Comparison of ENCODE assay signal across 22 mouse cellular contexts in the genomic region with DNA sequence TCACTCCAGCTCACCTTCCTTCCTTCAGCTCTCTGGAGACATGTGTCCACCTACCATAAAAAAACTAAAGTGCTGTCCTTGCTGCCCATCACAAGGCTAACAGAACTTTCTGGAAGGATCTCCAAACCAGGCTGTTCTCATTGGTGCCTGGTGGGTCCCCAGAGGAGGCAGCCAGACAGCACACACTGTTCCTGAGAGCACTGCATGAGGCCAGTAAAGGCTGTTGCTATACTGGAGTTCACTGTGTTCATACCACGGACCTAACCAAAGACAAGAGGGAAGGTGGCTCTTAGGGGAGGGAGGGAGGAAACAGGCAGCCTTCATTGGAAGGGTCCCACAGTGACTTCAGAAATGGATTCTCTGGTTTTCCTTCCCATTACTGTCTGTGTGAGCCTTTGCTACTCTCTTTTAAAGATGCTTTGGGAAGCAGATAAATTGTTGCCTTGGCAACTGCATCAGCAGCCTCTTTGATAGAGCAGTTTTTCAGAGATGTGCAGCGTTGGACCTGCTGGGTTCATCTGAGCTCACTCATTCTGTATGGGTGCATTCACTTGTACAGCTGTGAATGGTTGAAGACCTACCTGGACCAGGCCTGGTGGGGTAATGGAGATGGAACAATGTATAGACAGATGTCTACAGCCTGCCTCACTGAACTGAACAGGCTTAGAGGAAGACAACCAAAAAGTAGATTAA. TPM values are rescaled to one million over a fixed set of nuclear protein-coding genes. Genes with fewer than 3 reads are reported as not detected.
DNase-seq lines count a peak whose midpoint lies in the region; ATAC-seq lines count a peak whose summit lies in the region.
"Had no signal": no experiment of that assay in that cellular context is flagged by ENCODE, and none has a peak within 500 bp of the region (broad histone marks: within the 10 kb centered on the region; RNA-seq: fewer than 3 reads in every experiment).

No protein-coding gene starts in this region.

- no peaks in the 10 kb centered on the region for H3K36me3 ChIP-seq in forebrain, embryonic 13.5 days (ENCODE audit: poor library complexity, severe bottlenecking)
- H3K36me3 ChIP-seq in forebrain, embryonic 11.5 days (ENCODE audit: control insufficient read depth, insufficient read depth, low read length), result no peaks in the 10 kb centered on the region
- no peaks in the 10 kb centered on the region for H3K36me3 ChIP-seq in hindbrain, embryonic 16.5 days (ENCODE audit: control insufficient read depth, insufficient read depth, low read length)
- H3K36me3 ChIP-seq in hindbrain, embryonic 12.5 days, result no peaks in the 10 kb centered on the region
- H3K36me3 ChIP-seq in neural tube, embryonic 14.5 days (ENCODE audit: control insufficient read depth, insufficient read depth, low read length), result no peaks in the 10 kb centered on the region
- H3K36me3 ChIP-seq in neural tube, embryonic 15.5 days, result no peaks in the 10 kb centered on the region
- H3K36me3 ChIP-seq: heart, embryonic 13.5 days; limb, embryonic 13.5 days; liver, embryonic 13.5 days had no signal

- H3K9ac ChIP-seq in forebrain, embryonic 13.5 days, result no peak overlapping the region
- H3K9ac ChIP-seq in forebrain, embryonic 11.5 days (ENCODE audit: low read length), result no peak overlapping the region
- H3K9ac ChIP-seq in hindbrain, embryonic 16.5 days (ENCODE audit: low read depth, low read length), result no peak overlapping the region
- H3K9ac ChIP-seq in hindbrain, embryonic 12.5 days, result no peak overlapping the region
- no peak overlapping the region for H3K9ac ChIP-seq in neural tube, embryonic 14.5 days (replicated peaks; ENCODE audit: low read depth, low read length)
- H3K9ac ChIP-seq in neural tube, embryonic 15.5 days (replicated peaks), result no peak overlapping the region
- H3K9ac ChIP-seq: heart, embryonic 13.5 days; limb, embryonic 13.5 days; liver, embryonic 13.5 days; lung, embryonic 14.5 days had no signal

- H3K4me2 ChIP-seq in forebrain, embryonic 13.5 days, result no peak overlapping the region
- H3K4me2 ChIP-seq in forebrain, embryonic 11.5 days (ENCODE audit: low read depth, low read length, severe bottlenecking), result no peak overlapping the region
- H3K4me2 ChIP-seq in hindbrain, embryonic 16.5 days (ENCODE audit: low read length), result no peak overlapping the region
- no peak overlapping the region for H3K4me2 ChIP-seq in hindbrain, embryonic 12.5 days (replicated peaks)
- H3K4me2 ChIP-seq in neural tube, embryonic 14.5 days (ENCODE audit: low read depth, low read length), result no peak overlapping the region
- H3K4me2 ChIP-seq in neural tube, embryonic 15.5 days, result no peak overlapping the region
- H3K4me2 ChIP-seq: heart, embryonic 13.5 days; limb, embryonic 13.5 days; liver, embryonic 13.5 days; lung, embryonic 14.5 days had no signal

- no peak overlapping the region for H3K4me3 ChIP-seq in forebrain, embryonic 13.5 days
- H3K4me3 ChIP-seq in forebrain, embryonic 11.5 days (ENCODE audit: low read depth, low read length), result no peak overlapping the region
- H3K4me3 ChIP-seq in hindbrain, embryonic 16.5 days (ENCODE audit: low read length), result no peak overlapping the region
- H3K4me3 ChIP-seq in hindbrain, embryonic 12.5 days, result no peak overlapping the region
- H3K4me3 ChIP-seq in neural tube, embryonic 14.5 days (ENCODE audit: low read depth, low read length), result no peak overlapping the region
- H3K4me3 ChIP-seq in neural tube, embryonic 15.5 days (replicated peaks), result no peak overlapping the region
- H3K4me3 ChIP-seq: heart, embryonic 13.5 days; limb, embryonic 13.5 days; liver, embryonic 13.5 days had no signal

- no peak for DNase-seq in forebrain, embryonic 11.5 days (ENCODE audit: low spot score)
- DNase-seq in neural tube, embryonic 10.5 days (ENCODE audit: extremely low spot score, low spot score), result no peak
- DNase-seq in gastrocnemius, adult 8-10 months (ENCODE audit: low spot score in 2 of 2), result no peak
- DNase-seq: adrenal gland, postnatal 10 days; cerebellum, adult 11-12 months; cerebellum, postnatal 14 days; kidney, adult 8-10 months; kidney, postnatal 25 days; liver, embryonic 13.5 days; lung, embryonic 14.5 days; lung, postnatal 36 days; retina, postnatal 1 day; thymus, postnatal 25 days had no signal

- no peak overlapping the region for H3K27ac ChIP-seq in forebrain, embryonic 13.5 days
- H3K27ac ChIP-seq in forebrain, embryonic 11.5 days (ENCODE audit: low read depth, low read length), result no peak overlapping the region
- H3K27ac ChIP-seq in hindbrain, embryonic 16.5 days (ENCODE audit: low read depth, low read length), result peak overlapping the region; percentile 25; the same call in 1 of the 2 replicates
- H3K27ac ChIP-seq in hindbrain, embryonic 12.5 days, result no peak overlapping the region
- H3K27ac ChIP-seq in neural tube, embryonic 14.5 days (ENCODE audit: low read depth, low read length), result no peak overlapping the region
- H3K27ac ChIP-seq in neural tube, embryonic 15.5 days (replicated peaks), result peak overlapping the region; percentile 58; the same call in 1 of the 2 replicates
- H3K27ac ChIP-seq: heart, embryonic 13.5 days; limb, embryonic 13.5 days; liver, embryonic 13.5 days had no signal

- no peaks in the 10 kb centered on the region for H3K27me3 ChIP-seq in forebrain, embryonic 13.5 days
- no peaks in the 10 kb centered on the region for H3K27me3 ChIP-seq in forebrain, embryonic 11.5 days (ENCODE audit: control insufficient read depth, insufficient read depth, low read length)
- no peaks in the 10 kb centered on the region for H3K27me3 ChIP-seq in hindbrain, embryonic 16.5 days (replicated peaks; ENCODE audit: control insufficient read depth, insufficient read depth, low read length)
- 0 out of 2 replicates have a peak, but pooled peaks cover 3% of the 10 kb centered on the region for H3K27me3 ChIP-seq in hindbrain, embryonic 12.5 days
- H3K27me3 ChIP-seq in neural tube, embryonic 14.5 days (ENCODE audit: control insufficient read depth, insufficient read depth, low read length), result no peaks in the 10 kb centered on the region
- H3K27me3 ChIP-seq in neural tube, embryonic 15.5 days (replicated peaks), result no peaks in the 10 kb centered on the region
- H3K27me3 ChIP-seq: limb, embryonic 13.5 days; liver, embryonic 13.5 days; Patski had no signal

- WGBS in forebrain, embryonic 13.5 days, result 52% methylated on average over 2 of the region's 2 CpGs
- WGBS in forebrain, embryonic 11.5 days, result 73% methylated on average over 2 of the region's 2 CpGs
- WGBS in hindbrain, embryonic 16.5 days, result 41% methylated on average over 2 of the region's 2 CpGs
- 62% methylated on average over 2 of the region's 2 CpGs for WGBS in hindbrain, embryonic 12.5 days
- WGBS in neural tube, embryonic 14.5 days, result 48% methylated on average over 2 of the region's 2 CpGs
- 34% methylated on average over 2 of the region's 2 CpGs for WGBS in neural tube, embryonic 15.5 days

- peak; percentile 45; the same call in 1 of the 2 replicates for ATAC-seq in forebrain, embryonic 13.5 days
- no peak for ATAC-seq in forebrain, embryonic 11.5 days (replicated peaks; ENCODE audit: low FRiP score)
- ATAC-seq in hindbrain, embryonic 16.5 days, result peak; percentile 85
- no peak for ATAC-seq in hindbrain, embryonic 12.5 days (ENCODE audit: low FRiP score)
- ATAC-seq in neural tube, embryonic 14.5 days (ENCODE audit: low read depth), result peak; percentile 49; the same call in 1 of the 2 replicates
- peak; percentile 87 for ATAC-seq in neural tube, embryonic 15.5 days (ENCODE audit: low FRiP score)
- ATAC-seq: Patski had no signal

- H3K4me1 ChIP-seq in forebrain, embryonic 13.5 days, result no peaks in the 10 kb centered on the region
- H3K4me1 ChIP-seq in forebrain, embryonic 11.5 days (replicated peaks; ENCODE audit: control insufficient read depth, insufficient read depth, low read length), result no peaks in the 10 kb centered on the region
- H3K4me1 ChIP-seq in hindbrain, embryonic 16.5 days (ENCODE audit: control insufficient read depth, insufficient read depth, low read depth, low read length), result peaks cover 3% of the 10 kb centered on the region; the same call in 1 of the 2 replicates
- no peaks in the 10 kb centered on the region for H3K4me1 ChIP-seq in hindbrain, embryonic 12.5 days
- H3K4me1 ChIP-seq in neural tube, embryonic 14.5 days (ENCODE audit: control insufficient read depth, insufficient read depth, low read length), result no peaks in the 10 kb centered on the region
- H3K4me1 ChIP-seq in neural tube, embryonic 15.5 days, result peaks cover 4% of the 10 kb centered on the region; the same call in 1 of the 2 replicates
- H3K4me1 ChIP-seq: heart, embryonic 13.5 days; limb, embryonic 13.5 days; liver, embryonic 13.5 days had no signal

- no peaks in the 10 kb centered on the region for H3K9me3 ChIP-seq in forebrain, embryonic 13.5 days (replicated peaks)
- no peaks in the 10 kb centered on the region for H3K9me3 ChIP-seq in forebrain, embryonic 11.5 days (ENCODE audit: control insufficient read depth, low read length)
- no peaks in the 10 kb centered on the region for H3K9me3 ChIP-seq in hindbrain, embryonic 16.5 days (ENCODE audit: control insufficient read depth, low read length)
- H3K9me3 ChIP-seq in hindbrain, embryonic 12.5 days (replicated peaks), result no peaks in the 10 kb centered on the region
- no peaks in the 10 kb centered on the region for H3K9me3 ChIP-seq in neural tube, embryonic 14.5 days (ENCODE audit: control insufficient read depth, low read length)
- H3K9me3 ChIP-seq in neural tube, embryonic 15.5 days (replicated peaks), result no peaks in the 10 kb centered on the region
- H3K9me3 ChIP-seq: heart, embryonic 13.5 days; limb, embryonic 13.5 days; liver, embryonic 13.5 days had no signal

RNA-seq across cellular contexts. Expression of a gene that starts 30.8 kb away (rescaled TPM):
- 88.9 and 99.0 TPM in 2 replicates for polyA plus RNA-seq in forebrain, embryonic 13.5 days (2015; fragmentation: Nextera tagmentation; extraction: Ambion mirVana)
- 85.6 and 88.1 TPM in 2 replicates for polyA plus RNA-seq in forebrain, embryonic 11.5 days (2014; fragmentation: Nextera tagmentation; extraction: Ambion mirVana)
- 43.4 and 45.9 TPM in 2 replicates for polyA plus RNA-seq in hindbrain, embryonic 16.5 days (2015; fragmentation: Nextera tagmentation; extraction: Ambion mirVana)
- 78.6 and 86.0 TPM in 2 replicates for polyA plus RNA-seq in hindbrain, embryonic 12.5 days (2016; fragmentation: Nextera tagmentation; extraction: Ambion mirVana)
- polyA plus RNA-seq in neural tube, embryonic 14.5 days (2014; fragmentation: Nextera tagmentation; extraction: Ambion mirVana), result 36.3 and 36.6 TPM in 2 replicates
- 31.3 and 32.0 TPM in 2 replicates for polyA plus RNA-seq in neural tube, embryonic 15.5 days (2015; fragmentation: Nextera tagmentation; extraction: Ambion mirVana)
- 1 to 10 TPM; 1.3 to 1.5 (median 1.4) TPM for total RNA-seq in gastrocnemius, adult 8-10 months (2022)

RNA-seq across cellular contexts. Expression of a gene that starts 38.2 kb away (rescaled TPM):
- polyA plus RNA-seq in forebrain, embryonic 13.5 days (2015; fragmentation: Nextera tagmentation; extraction: Ambion mirVana), result not detected in 2 replicates
- polyA plus RNA-seq in forebrain, embryonic 11.5 days (2014; fragmentation: Nextera tagmentation; extraction: Ambion mirVana), result not detected in 2 replicates
- 0.36 and 0.46 TPM in 2 replicates for polyA plus RNA-seq in hindbrain, embryonic 16.5 days (2015; fragmentation: Nextera tagmentation; extraction: Ambion mirVana)
- polyA plus RNA-seq in hindbrain, embryonic 12.5 days (2016; fragmentation: Nextera tagmentation; extraction: Ambion mirVana), result 0.14 and 0.20 TPM in 2 replicates
- polyA plus RNA-seq in neural tube, embryonic 14.5 days (2014; fragmentation: Nextera tagmentation; extraction: Ambion mirVana), result 0.11 and 0.62 TPM in 2 replicates
- polyA plus RNA-seq in neural tube, embryonic 15.5 days (2015; fragmentation: Nextera tagmentation; extraction: Ambion mirVana), result 0.50 and 2.1 TPM in 2 replicates
- under 1 TPM in 1 of 4 experiments, not detected in 3; 0.16 TPM for total RNA-seq in gastrocnemius, adult 8-10 months (2022)
- total RNA-seq: granulocyte monocyte progenitor cell, adult 5-6 weeks had no signal
- polyA plus RNA-seq: liver, embryonic 13.5 days had no signal

RNA-seq across cellular contexts. Expression of a gene that starts 47.1 kb away (rescaled TPM):
- 0.71 and 0.87 TPM in 2 replicates for polyA plus RNA-seq in forebrain, embryonic 13.5 days (2015; fragmentation: Nextera tagmentation; extraction: Ambion mirVana)
- 1.0 and 1.4 TPM in 2 replicates for polyA plus RNA-seq in forebrain, embryonic 11.5 days (2014; fragmentation: Nextera tagmentation; extraction: Ambion mirVana)
- polyA plus RNA-seq in hindbrain, embryonic 16.5 days (2015; fragmentation: Nextera tagmentation; extraction: Ambion mirVana), result 1.8 and 2.3 TPM in 2 replicates
- 1.5 TPM in 2 replicates for polyA plus RNA-seq in hindbrain, embryonic 12.5 days (2016; fragmentation: Nextera tagmentation; extraction: Ambion mirVana)
- polyA plus RNA-seq in neural tube, embryonic 14.5 days (2014; fragmentation: Nextera tagmentation; extraction: Ambion mirVana), result 0.60 and 1.2 TPM in 2 replicates
- 1.4 and 1.7 TPM in 2 replicates for polyA plus RNA-seq in neural tube, embryonic 15.5 days (2015; fragmentation: Nextera tagmentation; extraction: Ambion mirVana)
- total RNA-seq in gastrocnemius, adult 8-10 months (2022), result under 1 TPM; 0.31 to 0.72 (median 0.57) TPM
- total RNA-seq: granulocyte monocyte progenitor cell, adult 5-6 weeks had no signal

Comparison
In these comparisons a context has a peak if more than half of its experiments do, and no peak if none do; other contexts are left out.
1. ATAC-seq: peak in forebrain, embryonic 13.5 days (single experiment), hindbrain, embryonic 16.5 days (single experiment), neural tube, embryonic 14.5 days (single experiment) and neural tube, embryonic 15.5 days (single experiment); none in forebrain, embryonic 11.5 days (single experiment) and hindbrain, embryonic 12.5 days (single experiment).
2. H3K27ac ChIP-seq: peak in hindbrain, embryonic 16.5 days (single experiment) and neural tube, embryonic 15.5 days (single experiment); none in forebrain, embryonic 13.5 days (single experiment), forebrain, embryonic 11.5 days (single experiment), hindbrain, embryonic 12.5 days (single experiment) and neural tube, embryonic 14.5 days (single experiment).